Mouse (Mus musculus): ENCODE results near the gene Ms4a13.
"Not testable (repeated sequence)": the region's sequence is repeated elsewhere in the genome, so short reads cannot be mapped to it uniquely, and the experiment has no call there.

DNA sequence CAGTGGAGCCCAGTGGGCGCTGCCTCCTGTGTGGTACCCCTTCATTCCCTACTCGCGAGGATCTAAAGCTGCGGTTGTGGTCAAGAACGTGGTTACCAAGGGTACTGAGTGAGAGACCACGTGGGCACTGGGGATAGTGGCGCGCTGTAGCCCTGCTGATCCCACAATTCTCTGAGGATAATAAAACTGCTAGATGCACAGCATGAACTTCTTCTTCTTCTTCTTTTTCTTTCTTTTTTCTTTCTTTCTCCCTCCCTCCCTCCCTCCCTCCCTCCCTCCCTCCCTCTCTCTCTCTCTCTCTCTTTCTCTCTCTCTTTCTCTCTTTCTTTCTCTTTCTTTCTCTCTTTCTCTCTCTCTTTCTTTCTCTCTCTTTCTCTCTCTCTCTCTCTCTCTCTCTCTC is 65.8 kb downstream of the Ms4a13 start, which contains the start of gene 1700017D01Rik:
- not testable (repeated sequence) for TF ChIP-seq CTCF (IDR thresholded peaks at IDR 0.05; ENCODE audit: low read depth, low read length); TAL1 (conservative IDR thresholded peaks at IDR 0.05; ENCODE audit: low read depth, low read length); GATA1 (IDR thresholded peaks at IDR 0.05; ENCODE audit: borderline replicate concordance, low read length); GATA2 (IDR thresholded peaks at IDR 0.05; ENCODE audit: borderline replicate concordance, low read depth, low read length)

Measured in G1E (cell line).